Mouse (Mus musculus) midbrain, postnatal 0 days (tissue): Measurements from ENCODE around the gene Manf. TPM values are rescaled to one million over a fixed set of nuclear protein-coding genes. Genes with fewer than 3 reads are reported as not detected.

ENCODE experiments used
- ATAC-seq: fragments of 200-750 bp; cut with Nextera tagmentation; 2 replicates; pipeline ENCODE4 v1.8.0; 2017; ENCODE audit warnings: moderate number of reproducible peaks, mild to moderate bottlenecking, moderate TSS enrichment, moderate library complexity; ENCODE audit not compliant: low FRiP score
- DNase-seq: peaks from one replicate; pipeline ENCODE4 v3.0.0-alpha.2; 2015; ENCODE audit warnings: low spot score
- H3K27ac ChIP-seq: fragments of 300-500 bp; sonication (generic); 2 replicates; pipeline ENCODE4 v1.5.1; 2014; ENCODE audit warnings: low read depth, mild to moderate bottlenecking, low read length, mixed read lengths
- H3K27me3 ChIP-seq: fragments of 300-500 bp; sonication (generic); 2 replicates; pipeline ENCODE4 v1.6.1; 2014; ENCODE audit warnings: low read length, control low read depth, mixed read lengths; ENCODE audit not compliant: insufficient read depth
- H3K36me3 ChIP-seq: fragments of 300-500 bp; sonication (generic); 2 replicates; pipeline ENCODE4 v1.6.1; 2014; ENCODE audit warnings: low read length, control low read depth, mixed read lengths; ENCODE audit not compliant: insufficient read depth
- H3K4me1 ChIP-seq: fragments of 300-500 bp; sonication (generic); 2 replicates; pipeline ENCODE4 v1.6.1; 2014; ENCODE audit warnings: mild to moderate bottlenecking, control low read depth, antibody characterized with exemption, low read length, mixed read lengths; ENCODE audit not compliant: insufficient read depth
- H3K4me2 ChIP-seq: fragments of 300-500 bp; sonication (generic); 2 replicates; pipeline ENCODE4 v1.6.1; 2014; ENCODE audit warnings: low read depth, mild to moderate bottlenecking, low read length, mixed read lengths; ENCODE audit not compliant: poor library complexity, severe bottlenecking
- H3K4me3 ChIP-seq: fragments of 300-500 bp; sonication (generic); 2 replicates; pipeline ENCODE4 v1.5.1; 2014; ENCODE audit warnings: low read depth, mild to moderate bottlenecking, low read length, moderate library complexity
- H3K9ac ChIP-seq: fragments of 300-500 bp; sonication (generic); replicated peaks from 2 replicates; pipeline ENCODE4 v1.6.1; 2014; ENCODE audit warnings: mild to moderate bottlenecking, low read length, moderate library complexity, mixed read lengths; ENCODE audit not compliant: poor library complexity, severe bottlenecking
- H3K9me3 ChIP-seq: fragments of 300-500 bp; sonication (generic); 2 replicates; pipeline ENCODE4 v1.6.1; 2016; ENCODE audit warnings: low read length, control low read depth
- CTCF ChIP-seq: IDR thresholded peaks from 2 replicates; pipeline ENCODE4 v1.5.1; 2016; ENCODE audit warnings: antibody characterized with exemption, mild to moderate bottlenecking
- WGBS: fragments of 180-500 bp; shearing (Covaris S2); extraction: QIAGEN DNeasy Blood & Tissue Kit; methylation state at CpG from one replicate; pipeline ENCODE4 v1.1.7; 2014; 5-methylcytosine and 5-hydroxymethylcytosine counted together
- polyA plus RNA-seq: library from polyadenylated mRNA; unstranded; fragments of >200 nt; fragmentation: Nextera tagmentation; extraction: Ambion mirVana; gene quantifications from 2 replicates; pipeline ENCODE4 v1.2.1, GENCODE M21; 2015
- total RNA-seq: library from RNA; depleted of rRNA; stranded (reverse); fragments of >200 nt; gene quantifications from 2 replicates; pipeline ENCODE4 v1.2.3, GENCODE M21; 2014

Gene Manf
- total and polyA plus RNA-seq, 2 experiments from 2014 or later, result 54.6 to 115 TPM

DNA sequence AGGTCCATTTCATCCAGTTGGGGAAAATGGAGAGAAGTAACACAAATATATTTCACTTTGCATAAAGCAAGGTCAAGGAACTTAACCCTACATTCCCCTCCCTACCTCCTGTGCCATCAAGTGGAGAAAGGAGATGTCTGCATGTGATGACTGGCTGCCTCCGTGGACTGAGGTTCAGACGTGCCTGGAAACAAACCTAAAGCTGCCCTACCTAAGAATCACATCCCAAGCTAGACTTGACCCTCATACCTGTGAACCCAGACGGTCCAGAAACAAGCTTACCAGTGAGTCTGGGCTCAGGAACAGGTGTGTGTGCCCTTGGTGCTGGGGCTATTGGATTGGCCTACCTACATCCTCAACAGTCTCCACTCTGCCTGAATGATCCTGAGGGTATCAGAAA, 1.5 kb upstream of the Manf start:
- no peak for TF ChIP-seq CTCF
- no peak overlapping the region for H3K27ac ChIP-seq
- no peak for ATAC-seq
- no peak overlapping the region for H3K4me3 ChIP-seq
- 45% methylated on average over 3 of the region's 3 CpGs for WGBS
- no peaks in the 10 kb centered on the region for H3K27me3 ChIP-seq
- no peak overlapping the region for H3K4me2 ChIP-seq
- H3K36me3 ChIP-seq, result peaks cover 33% of the 10 kb centered on the region
- no peak overlapping the region for H3K9ac ChIP-seq
- H3K9me3 ChIP-seq, result no peaks in the 10 kb centered on the region
- no peak for DNase-seq
- peaks cover 6% of the 10 kb centered on the region; the same call in 1 of the 2 replicates for H3K4me1 ChIP-seq

DNA sequence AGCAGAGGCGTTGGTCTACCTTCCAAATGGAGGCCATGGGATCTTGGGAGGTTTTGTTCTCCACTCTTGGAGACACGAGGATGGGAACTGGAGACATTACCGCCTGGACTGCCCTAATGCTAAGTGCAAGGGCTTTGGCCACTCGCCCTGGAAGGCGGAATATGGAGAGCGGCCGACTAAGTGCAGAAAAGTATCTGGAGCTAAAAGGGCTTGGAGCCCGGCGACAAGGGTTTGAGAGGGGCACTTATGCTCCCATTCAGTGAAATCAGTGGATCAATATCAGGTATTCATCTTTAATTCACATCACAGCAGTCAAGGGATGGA, 735 bp upstream of the Manf start:
- TF ChIP-seq CTCF, result no peak
- 0% methylated on average over 9 of the region's 9 CpGs for WGBS
- peaks cover 6% of the 10 kb centered on the region; the same call in 1 of the 2 replicates for H3K4me1 ChIP-seq
- no peak for DNase-seq
- H3K4me3 ChIP-seq, result peak overlapping the region; percentile 91
- H3K27ac ChIP-seq, result peak overlapping the region; percentile 87
- peaks cover 32% of the 10 kb centered on the region for H3K36me3 ChIP-seq
- no peak for ATAC-seq
- peak overlapping the region; percentile 86 for H3K4me2 ChIP-seq
- H3K9ac ChIP-seq, result peak overlapping the region; percentile 67
- H3K9me3 ChIP-seq, result no peaks in the 10 kb centered on the region
- no peaks in the 10 kb centered on the region for H3K27me3 ChIP-seq

DNA sequence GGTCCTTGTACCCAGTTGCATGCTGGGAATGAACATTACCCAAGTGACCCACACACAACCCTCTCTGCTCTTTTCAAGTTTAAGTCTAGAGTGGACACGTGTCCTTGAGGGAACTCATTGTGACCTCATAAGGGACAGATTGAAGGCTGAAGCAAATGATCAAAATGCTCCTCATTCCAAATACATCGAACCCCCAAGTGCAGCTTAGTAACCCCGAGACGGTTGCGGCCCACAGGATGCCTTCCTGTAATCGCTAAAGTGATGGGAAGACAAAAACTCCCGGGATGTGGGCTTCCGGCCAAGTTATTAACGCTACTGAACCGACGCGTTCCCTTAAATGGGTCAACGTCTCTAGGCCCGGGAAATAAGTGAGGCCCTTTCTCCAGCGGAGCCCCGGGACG, 438 bp downstream of the Manf start:
- peak overlapping the region; percentile 83 for H3K9ac ChIP-seq
- no peaks in the 10 kb centered on the region for H3K9me3 ChIP-seq
- WGBS, result under 1% methylated on average over 17 of the region's 17 CpGs
- peaks cover 6% of the 10 kb centered on the region; the same call in 1 of the 2 replicates for H3K4me1 ChIP-seq
- H3K27ac ChIP-seq, result peak overlapping the region; percentile 77
- no peaks in the 10 kb centered on the region for H3K27me3 ChIP-seq
- DNase-seq (peak; percentile 22), ATAC-seq (no peak)
- peak overlapping the region; percentile 91 for H3K4me3 ChIP-seq
- H3K4me2 ChIP-seq, result peak overlapping the region; percentile 69
- no peak for TF ChIP-seq CTCF
- peaks cover 22% of the 10 kb centered on the region for H3K36me3 ChIP-seq

DNA sequence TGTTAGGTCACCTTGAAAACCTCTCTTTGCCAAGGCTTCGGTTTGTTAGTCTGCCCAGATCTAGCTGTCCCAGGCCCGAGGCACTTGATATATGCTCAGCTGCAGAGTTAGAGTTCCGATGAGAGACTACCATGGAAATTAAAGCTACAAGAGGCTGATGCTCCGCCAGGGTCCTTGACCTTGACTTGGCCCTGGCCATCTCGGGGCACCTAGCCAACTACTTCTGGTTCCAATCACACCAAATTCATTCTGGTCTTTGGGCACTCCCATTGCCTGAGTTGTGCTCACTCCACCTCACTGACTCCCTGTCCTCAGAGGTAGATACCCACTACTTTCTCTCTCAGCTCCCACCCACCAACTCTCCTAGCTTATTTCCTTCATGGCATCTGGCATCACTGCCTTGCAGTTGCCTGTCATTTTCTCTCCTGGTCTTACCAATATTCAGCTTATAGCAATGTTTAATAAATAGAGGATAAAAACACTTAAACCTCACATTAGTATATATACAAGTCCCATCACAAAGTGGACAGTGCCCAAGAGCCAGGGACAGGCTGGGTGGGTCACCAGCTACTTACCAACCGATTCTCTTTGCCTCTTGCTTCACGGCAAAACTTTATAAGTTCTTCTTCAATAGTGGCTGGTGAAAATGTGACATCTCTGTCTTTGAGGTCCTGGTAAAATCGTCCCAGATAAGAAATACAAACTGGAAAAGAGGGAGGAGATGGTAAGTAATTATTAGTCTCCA, 1.1 kb downstream of the Manf start:
- no peak for ATAC-seq
- peak overlapping the region; percentile 91 for H3K4me3 ChIP-seq
- H3K9ac ChIP-seq, result no peak overlapping the region
- no peaks in the 10 kb centered on the region for H3K27me3 ChIP-seq
- peaks cover 19% of the 10 kb centered on the region for H3K36me3 ChIP-seq
- no peak for DNase-seq
- 69% methylated on average over 8 of the region's 8 CpGs for WGBS
- peak overlapping the region; percentile 69 for H3K4me2 ChIP-seq
- TF ChIP-seq CTCF, result no peak
- H3K9me3 ChIP-seq, result no peaks in the 10 kb centered on the region
- H3K4me1 ChIP-seq, result peaks cover 6% of the 10 kb centered on the region; the same call in 1 of the 2 replicates
- no peak overlapping the region for H3K27ac ChIP-seq

DNA sequence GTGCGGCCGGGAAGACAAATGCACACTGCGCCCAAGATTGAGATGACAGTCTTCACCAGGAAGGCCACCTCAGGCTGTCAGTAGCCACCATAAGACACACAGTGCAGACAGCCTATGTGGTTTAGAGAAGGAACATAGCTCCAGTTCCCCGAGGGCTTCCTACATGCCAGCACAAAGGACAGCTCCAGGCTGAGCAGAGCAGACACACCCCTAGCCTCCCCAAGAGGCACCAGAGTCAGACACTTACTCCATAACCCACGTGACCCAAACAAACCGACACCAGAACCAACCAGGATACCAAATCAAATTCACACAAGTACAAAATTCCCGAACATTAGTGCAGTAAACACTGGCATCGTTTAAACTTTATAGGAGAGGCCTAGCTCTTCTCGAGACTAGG, 2.5 kb downstream of the Manf start:
- Histone ChIP-seq H3K36me3 (peaks cover 21% of the 10 kb centered on the region), H3K4me2 (no peak overlapping the region), H3K27me3 (no peaks in the 10 kb centered on the region), H3K9ac (no peak overlapping the region), H3K4me3 (no peak overlapping the region), H3K27ac (no peak overlapping the region), H3K9me3 (no peaks in the 10 kb centered on the region), H3K4me1 (peaks cover 17% of the 10 kb centered on the region)
- no peak for TF ChIP-seq CTCF
- WGBS, result 90% methylated on average over 9 of the region's 9 CpGs
- no peak for DNase-seq
- no peak for ATAC-seq

DNA sequence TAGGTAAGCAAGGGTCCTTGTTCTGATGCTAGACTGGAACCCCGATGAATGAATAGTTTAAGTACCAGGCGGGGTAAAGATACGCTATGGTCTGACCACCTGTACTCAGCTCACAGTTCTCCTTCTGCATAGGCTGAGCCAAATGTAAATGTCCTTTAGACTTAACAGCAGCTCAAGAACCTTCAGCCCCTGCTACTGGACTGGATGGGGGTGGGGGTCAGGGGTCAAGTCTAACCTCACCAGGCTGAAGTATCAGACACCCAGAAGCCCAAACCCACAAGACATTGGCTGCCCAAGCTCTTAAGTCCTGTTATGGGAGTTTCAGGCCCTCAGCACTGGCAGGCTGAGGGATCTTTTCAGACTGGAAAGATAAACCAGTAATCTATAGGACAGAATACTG, 3.4 kb downstream of the Manf start:
- no peak for ATAC-seq
- TF ChIP-seq CTCF, result no peak
- Histone ChIP-seq H3K27me3 (no peaks in the 10 kb centered on the region), H3K9me3 (no peaks in the 10 kb centered on the region), H3K4me2 (no peak overlapping the region), H3K36me3 (peaks cover 25% of the 10 kb centered on the region), H3K27ac (no peak overlapping the region), H3K4me3 (no peak overlapping the region), H3K4me1 (peaks cover 20% of the 10 kb centered on the region), H3K9ac (no peak overlapping the region)
- WGBS, result 93% methylated on average over 3 of the region's 3 CpGs
- no peak for DNase-seq
